Mouse (Mus musculus): ENCODE results near the gene Fbf1. TPM values are rescaled to one million over a fixed set of nuclear protein-coding genes. Genes with fewer than 3 reads are reported as not detected.

Gene Fbf1
- total and polyA plus RNA-seq, 2 experiments, result 4.5 to 9.0 TPM

DNA sequence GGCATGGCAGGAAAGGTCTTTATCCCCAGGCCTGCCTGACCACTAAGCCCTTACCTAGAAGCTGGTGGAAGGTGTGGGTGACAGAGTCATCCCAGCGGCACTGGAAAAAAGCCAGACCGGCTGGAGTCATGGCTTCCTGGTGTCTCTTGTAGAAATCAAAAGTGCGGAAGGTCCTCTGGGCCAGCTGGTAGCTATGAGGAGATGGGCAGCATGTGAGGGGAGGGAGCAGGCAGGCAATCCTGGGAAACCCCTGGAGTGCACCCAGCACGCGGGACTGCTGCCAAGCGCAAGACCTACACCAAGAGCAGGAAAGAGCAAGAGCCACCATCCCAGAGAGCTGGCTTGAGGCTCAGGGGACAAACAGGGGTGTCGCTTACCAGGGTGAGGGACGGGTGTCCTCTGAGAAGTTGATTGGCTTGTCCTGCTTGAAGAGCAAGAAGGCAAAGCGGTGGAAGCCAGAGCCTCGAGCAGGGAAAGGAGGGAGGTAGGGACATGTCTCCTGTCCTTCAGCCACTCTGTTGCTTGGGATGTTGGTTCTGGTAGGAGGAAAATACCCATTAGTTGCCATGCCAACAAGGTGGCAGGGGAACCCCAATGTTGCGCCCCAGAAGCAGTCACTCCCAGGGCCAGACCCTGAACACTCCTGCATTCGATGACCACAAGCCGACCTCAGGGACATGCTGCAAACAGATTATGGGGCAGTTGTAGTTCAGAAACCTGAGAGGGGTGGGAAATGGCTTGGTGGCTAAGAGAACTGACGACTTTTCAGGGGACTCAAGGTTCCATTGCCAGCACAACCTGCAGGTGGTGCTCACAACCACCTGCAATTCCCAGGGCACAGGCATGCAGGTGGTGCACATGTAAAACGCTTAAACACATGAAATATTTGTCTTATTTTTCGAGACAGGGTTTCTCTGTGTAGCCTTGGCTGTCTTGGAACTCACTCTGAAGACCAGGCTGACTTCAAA lies 35.3 kb downstream of the Fbf1 start:
- no peak overlapping the region for H3K4me3 ChIP-seq (ENCODE audit: insufficient read depth, low read depth, low read length)
- H3K27ac ChIP-seq (replicated peaks; ENCODE audit: insufficient read depth, low read depth, low read length), result no peak overlapping the region
- H3K9ac ChIP-seq (ENCODE audit: low read depth, low read length), result no peak overlapping the region
- peaks cover 27% of the 10 kb centered on the region for H3K4me1 ChIP-seq (ENCODE audit: control insufficient read depth, insufficient read depth, low read length)
- H3K79me2 ChIP-seq (ENCODE audit: control insufficient read depth, insufficient read depth, low read length), result peaks cover 8% of the 10 kb centered on the region; the same call in 1 of the 2 replicates
- TF ChIP-seq POLR2A (IDR thresholded peaks at IDR 0.05; ENCODE audit: extremely low read depth, insufficient read depth, low read length) (no peak), CTCF (IDR thresholded peaks at IDR 0.05; ENCODE audit: low read depth, low read length) (peak; percentile 52)
- WGBS, result 71% methylated on average over 16 of the region's 16 CpGs
- H3K27me3 ChIP-seq (ENCODE audit: control insufficient read depth, insufficient read depth, low read length), result no peaks in the 10 kb centered on the region
- H3K36me3 ChIP-seq (ENCODE audit: control insufficient read depth, insufficient read depth, low read length), result no peaks in the 10 kb centered on the region
- no peak for DNase-seq (ENCODE audit: extremely low read depth, low read depth, low spot score)

DNA sequence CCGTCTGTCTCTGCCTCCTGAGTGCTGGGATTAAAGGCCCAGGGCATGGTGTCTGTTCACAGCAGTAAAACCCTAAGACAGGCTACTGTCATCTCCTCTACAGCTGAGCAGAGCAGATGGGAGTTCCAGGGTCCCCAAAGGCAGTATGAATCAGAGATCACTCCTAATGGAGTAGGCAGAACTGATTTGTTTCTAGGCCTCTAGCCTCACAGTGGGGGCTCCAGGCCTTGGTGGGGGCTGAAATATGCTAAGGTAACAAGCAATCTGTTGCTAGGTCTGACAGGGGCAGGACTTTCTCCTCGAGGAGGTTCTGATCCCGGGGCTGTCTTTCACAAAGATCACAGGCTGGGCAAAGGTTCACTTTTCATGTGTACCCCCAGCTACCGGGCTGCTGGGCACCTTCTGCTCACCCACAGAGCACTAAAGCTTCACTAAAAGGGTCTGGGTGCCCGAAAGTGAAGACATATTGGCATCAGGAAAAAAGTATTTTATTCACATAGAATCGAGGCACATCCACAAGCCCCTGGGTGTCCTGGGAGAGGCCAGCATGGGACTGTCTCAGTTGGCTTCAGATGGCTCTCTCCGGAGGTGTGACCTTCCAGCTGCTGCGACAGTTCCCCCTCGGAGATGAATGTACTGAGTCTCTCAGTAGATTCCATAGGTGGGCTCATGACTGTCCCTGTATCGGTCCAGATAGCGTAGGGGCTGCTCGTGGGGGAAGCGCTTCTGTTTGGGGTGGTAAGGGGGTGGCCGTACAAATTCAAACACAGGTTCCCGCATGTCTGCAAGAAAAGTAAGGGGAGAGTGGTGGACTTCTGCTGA lies 36.4 kb downstream of the Fbf1 start:
- peak overlapping the region; percentile 85 for H3K27ac ChIP-seq (replicated peaks; ENCODE audit: insufficient read depth, low read depth, low read length)
- peaks cover 35% of the 10 kb centered on the region for H3K4me1 ChIP-seq (ENCODE audit: control insufficient read depth, insufficient read depth, low read length)
- TF ChIP-seq POLR2A (IDR thresholded peaks at IDR 0.05; ENCODE audit: extremely low read depth, insufficient read depth, low read length), result no peak
- TF ChIP-seq CTCF (IDR thresholded peaks at IDR 0.05; ENCODE audit: low read depth, low read length), result no peak
- DNase-seq (ENCODE audit: extremely low read depth, low read depth, low spot score), result peak; percentile 26
- WGBS, result 72% methylated on average over 15 of the region's 15 CpGs
- peaks cover 8% of the 10 kb centered on the region; the same call in 1 of the 2 replicates for H3K79me2 ChIP-seq (ENCODE audit: control insufficient read depth, insufficient read depth, low read length)
- no peaks in the 10 kb centered on the region for H3K27me3 ChIP-seq (ENCODE audit: control insufficient read depth, insufficient read depth, low read length)
- H3K36me3 ChIP-seq (ENCODE audit: control insufficient read depth, insufficient read depth, low read length), result no peaks in the 10 kb centered on the region
- H3K9ac ChIP-seq (ENCODE audit: low read depth, low read length), result peak overlapping the region; percentile 87
- no peak overlapping the region for H3K4me3 ChIP-seq (ENCODE audit: insufficient read depth, low read depth, low read length)

DNA sequence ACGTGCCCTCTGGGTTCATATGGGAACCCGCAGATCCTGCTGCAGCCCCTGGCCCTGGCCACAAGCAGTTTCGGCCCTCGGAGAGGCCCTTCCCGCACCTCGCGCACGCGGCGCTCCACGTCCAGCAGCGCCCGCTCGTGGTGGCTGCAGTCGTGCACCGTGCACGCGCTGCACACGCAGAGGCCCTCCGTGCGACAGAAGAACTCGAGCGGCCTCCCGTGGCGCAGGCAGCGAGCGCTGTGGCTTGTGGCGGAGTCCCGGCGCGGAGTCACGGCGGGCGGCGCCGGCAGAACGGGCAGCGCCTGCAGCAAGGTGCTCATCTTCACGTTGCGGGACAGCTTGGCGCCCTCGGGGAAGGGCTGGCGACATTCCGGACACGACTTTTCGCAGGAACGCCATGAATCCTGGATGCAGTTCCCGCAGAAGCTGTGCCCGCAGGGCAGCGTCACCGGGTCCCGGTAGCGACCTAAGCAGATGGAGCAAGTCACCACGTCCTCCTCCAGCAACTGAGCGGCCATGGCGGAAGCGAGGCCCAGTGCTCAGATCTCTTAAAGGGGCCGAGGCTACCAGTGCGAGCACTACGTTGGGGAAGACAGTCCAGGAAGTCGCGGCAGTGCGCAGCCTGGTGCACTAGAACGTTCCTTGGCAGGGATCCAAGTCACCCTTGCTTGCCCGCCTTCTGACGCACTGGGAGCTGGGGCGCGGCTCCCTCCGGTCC lies 37.3 kb downstream of the Fbf1 start, which contains the start of gene Trim65:
Trim65 (minus strand) TSS at position 641 of the 718 bp plus-strand sequence.
- peak within 1 kb of the TSS; percentile 87 for H3K9ac ChIP-seq (ENCODE audit: low read depth, low read length)
- peak; percentile 81 for DNase-seq (ENCODE audit: extremely low read depth, low read depth, low spot score)
- TF ChIP-seq CTCF (IDR thresholded peaks at IDR 0.05; ENCODE audit: low read depth, low read length) (peak; percentile 91), POLR2A (IDR thresholded peaks at IDR 0.05; ENCODE audit: extremely low read depth, insufficient read depth, low read length) (0 out of 2 replicates have a peak, but pooled peaks have one; percentile 10)
- peaks cover 37% of the 10 kb centered on the region for H3K4me1 ChIP-seq (ENCODE audit: control insufficient read depth, insufficient read depth, low read length)
- peaks cover 3% of the 10 kb centered on the region; the same call in 1 of the 2 replicates for H3K36me3 ChIP-seq (ENCODE audit: control insufficient read depth, insufficient read depth, low read length)
- no peaks in the 10 kb centered on the region for H3K27me3 ChIP-seq (ENCODE audit: control insufficient read depth, insufficient read depth, low read length)
- H3K27ac ChIP-seq (replicated peaks; ENCODE audit: insufficient read depth, low read depth, low read length), result peak within 1 kb of the TSS; percentile 85
- 1% methylated on average over 69 of the region's 69 CpGs for WGBS
- H3K79me2 ChIP-seq (ENCODE audit: control insufficient read depth, insufficient read depth, low read length), result peaks cover 8% of the 10 kb centered on the region; the same call in 1 of the 2 replicates
- peak within 1 kb of the TSS; percentile 83 for H3K4me3 ChIP-seq (ENCODE audit: insufficient read depth, low read depth, low read length)

DNA sequence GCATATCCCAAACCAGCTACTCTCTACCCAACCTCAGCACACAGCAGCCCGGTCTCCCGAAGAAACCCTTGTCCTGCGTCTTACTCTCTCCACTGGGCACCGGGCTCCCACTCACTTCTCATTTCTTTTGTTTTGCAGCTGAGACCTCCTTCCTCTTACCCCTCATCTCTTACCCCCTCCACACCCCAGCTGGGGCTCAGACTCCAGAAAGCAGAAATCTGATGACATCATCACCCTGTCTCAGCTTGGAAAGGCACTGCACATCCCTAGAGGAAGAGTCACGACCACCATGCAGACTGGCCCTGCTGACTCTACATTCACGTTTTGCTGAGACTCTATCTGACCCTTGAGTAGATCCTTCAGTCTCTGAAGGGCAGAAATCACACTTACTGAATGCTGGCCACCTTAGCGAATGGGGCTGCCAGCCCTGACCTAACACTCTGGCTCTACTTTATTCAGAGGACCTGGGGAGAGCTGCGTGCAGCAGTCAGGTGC lies 37.9 kb downstream of the Fbf1 start:
- Histone ChIP-seq H3K79me2 (ENCODE audit: control insufficient read depth, insufficient read depth, low read length) (peaks cover 8% of the 10 kb centered on the region; the same call in 1 of the 2 replicates), H3K4me1 (ENCODE audit: control insufficient read depth, insufficient read depth, low read length) (peaks cover 37% of the 10 kb centered on the region), H3K36me3 (ENCODE audit: control insufficient read depth, insufficient read depth, low read length) (peaks cover 9% of the 10 kb centered on the region; the same call in 1 of the 2 replicates), H3K4me3 (ENCODE audit: insufficient read depth, low read depth, low read length) (peak overlapping the region; percentile 83), H3K27me3 (ENCODE audit: control insufficient read depth, insufficient read depth, low read length) (no peaks in the 10 kb centered on the region), H3K27ac (replicated peaks; ENCODE audit: insufficient read depth, low read depth, low read length) (peak overlapping the region; percentile 61), H3K9ac (ENCODE audit: low read depth, low read length) (peak overlapping the region; percentile 87)
- TF ChIP-seq CTCF (IDR thresholded peaks at IDR 0.05; ENCODE audit: low read depth, low read length) (no peak), POLR2A (IDR thresholded peaks at IDR 0.05; ENCODE audit: extremely low read depth, insufficient read depth, low read length) (no peak)
- WGBS, result 46% methylated on average over 8 of the region's 8 CpGs
- no peak for DNase-seq (ENCODE audit: extremely low read depth, low read depth, low spot score)

Measured in liver, adult 2 months (tissue).